Mouse (Mus musculus) layer of hippocampus, adult 6 months (tissue): ENCODE data around the gene Kndc1. TPM values are rescaled to one million over a fixed set of nuclear protein-coding genes. Genes with fewer than 3 reads are reported as not detected.

ENCODE experiments used
- long read RNA-seq, 2 experiments: library from polyadenylated mRNA; unstranded; transcript quantifications; one replicate each; pipeline ENCODE4 v2.0.0; 2019 to 2020
- microRNA-seq: library from miRNA; unstranded; fragments of <30 nt; microRNA quantifications from one replicate; pipeline ENCODE4 v1.2.0, GENCODE M21; 2020
- polyA plus RNA-seq: library from polyadenylated mRNA; unstranded; fragments of <200 nt; fragmentation: Nextera tagmentation; gene quantifications from 2 replicates; pipeline ENCODE4 v1.2.3, GENCODE M21; 2021

Kndc1 gene
- polyA plus RNA-seq, result 22.3 and 30.2 TPM in 2 replicates
- long read RNA-seq, experiment 1, partial matches to known transcripts, result 17 of 17 reads
- long read RNA-seq, experiment 1, other reads (novel, unspliced or antisense), result 0 of 17 reads
- long read RNA-seq, experiment 2, full-length matches to known transcripts, result 7 of 37 reads
- long read RNA-seq, experiment 2, partial matches to known transcripts, result 25 of 37 reads
- long read RNA-seq, experiment 2, other reads (novel, unspliced or antisense), result 5 of 37 reads

GRCm38 (mm10) chr7:139894655-139895557, at the start of gene Kndc1:
TSS of gene Kndc1 (plus strand) at chr7:139894696.

GRCm38 (mm10) chr7:139943674-139944281, 49.3 kb downstream of the Kndc1 start, which contains the start of gene Utf1:
TSS of gene Utf1 (plus strand) at chr7:139943789.

DNA sequence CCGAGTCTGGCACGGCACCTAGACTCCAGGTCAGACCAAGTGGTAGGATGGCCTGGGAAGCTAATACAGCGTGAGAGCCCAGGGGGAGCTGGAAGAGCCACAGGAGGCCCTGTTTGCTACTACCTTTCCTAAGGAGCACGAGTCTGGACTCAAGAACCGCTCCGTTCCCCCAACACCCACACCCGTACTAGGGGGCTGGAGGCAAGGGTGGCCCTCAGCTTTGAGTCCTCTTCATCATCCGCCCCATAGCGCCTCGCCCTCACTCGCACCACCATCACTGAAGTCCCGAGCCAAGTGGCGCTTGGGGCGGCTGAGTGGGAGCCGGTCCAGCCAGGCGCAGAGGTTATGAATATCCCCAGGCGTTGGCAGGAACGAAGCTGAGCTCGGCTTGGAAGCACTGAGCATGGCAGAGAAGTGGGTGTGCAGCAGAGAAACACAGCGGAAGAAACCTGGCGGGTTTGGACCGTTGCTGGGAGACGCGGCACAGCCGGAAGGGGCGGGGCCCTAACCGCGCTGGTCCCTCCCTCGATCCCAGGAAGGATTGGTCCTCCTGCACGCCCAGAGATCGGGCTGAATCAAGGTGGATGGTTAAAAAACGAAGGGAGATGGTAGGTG, 83.9 kb downstream of the Kndc1 start, which contains the start of gene 6430531B16Rik:
Gene 6430531B16Rik (minus strand): TSS at position 478 of the 615 bp plus-strand sequence.

Small RNA genes lying within 50 kb of the gene (microRNA-seq; reads per million reads assigned to microRNA genes)
- gene Mir202 (1.3 reads per million), gene Mir7062 (1.5 reads per million), gene mmu-mir-7686 (not detected)

Other genes with a start within 250 kb of the Kndc1 start
- 1.0 and 1.4 TPM in 2 replicates for gene Cfap46, start 210.9 kb upstream of the Kndc1 start, polyA plus RNA-seq
- 42.6 and 54.1 TPM in 2 replicates for gene Adgra1, start 60.5 kb upstream of the Kndc1 start, polyA plus RNA-seq
- not detected in 2 replicates for gene Utf1, start 49.1 kb downstream of the Kndc1 start, polyA plus RNA-seq
- gene 6430531B16Rik, start 84.1 kb downstream of the Kndc1 start, polyA plus RNA-seq, result 1.6 TPM in 2 replicates
- 0.29 and 0.54 TPM in 2 replicates for gene Adam8, start 97.9 kb downstream of the Kndc1 start, polyA plus RNA-seq
- 40.0 and 45.8 TPM in 2 replicates for gene Zfp511, start 141.7 kb downstream of the Kndc1 start, polyA plus RNA-seq
- 31.6 and 34.4 TPM in 2 replicates for gene Tubgcp2, start 142.0 kb downstream of the Kndc1 start, polyA plus RNA-seq
- gene Msx3, start 154.4 kb downstream of the Kndc1 start, polyA plus RNA-seq, result not detected in 2 replicates
- gene Caly, start 187.9 kb downstream of the Kndc1 start, polyA plus RNA-seq, result 701 and 786 TPM in 2 replicates
- gene Prap1, start 198.7 kb downstream of the Kndc1 start, polyA plus RNA-seq, result not detected in 2 replicates
- 107 and 108 TPM in 2 replicates for gene Fuom, start 207.7 kb downstream of the Kndc1 start, polyA plus RNA-seq
- 3.4 and 4.2 TPM in 2 replicates for gene Paox, start 221.1 kb downstream of the Kndc1 start, polyA plus RNA-seq
- gene Echs1, start 221.8 kb downstream of the Kndc1 start, polyA plus RNA-seq, result 139 and 145 TPM in 2 replicates
- 46.4 and 48.4 TPM in 2 replicates for gene Mtg1, start 242.9 kb downstream of the Kndc1 start, polyA plus RNA-seq